Mouse (Mus musculus): ENCODE results near the gene Thsd7b.
"Not testable (repeated sequence)": the region's sequence is repeated elsewhere in the genome, so short reads cannot be mapped to it uniquely, and the experiment has no call there.

Thsd7b gene

DNA sequence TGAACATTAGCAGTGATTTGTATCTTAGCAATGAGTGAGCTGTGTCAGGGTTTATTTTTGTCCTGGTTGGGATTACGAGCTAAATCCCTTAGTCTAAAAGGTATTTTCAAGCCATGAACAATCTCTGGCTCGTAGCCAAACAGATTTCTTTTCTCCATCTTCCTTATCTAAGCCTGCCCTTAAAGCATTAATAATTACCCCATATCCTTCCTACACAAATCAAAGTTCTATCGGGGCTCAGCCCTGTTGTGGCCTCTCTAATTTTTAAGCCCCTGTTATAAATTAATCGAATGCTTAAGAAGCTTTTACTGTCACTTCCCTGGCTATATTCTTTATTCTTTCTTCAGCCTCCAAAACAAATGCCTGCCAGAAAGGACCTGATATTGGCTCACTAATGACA, 506.4 kb downstream of the Thsd7b start:
- CTCF ChIA-PET = no interaction called here
- POLR2A ChIA-PET = no interaction called here

DNA sequence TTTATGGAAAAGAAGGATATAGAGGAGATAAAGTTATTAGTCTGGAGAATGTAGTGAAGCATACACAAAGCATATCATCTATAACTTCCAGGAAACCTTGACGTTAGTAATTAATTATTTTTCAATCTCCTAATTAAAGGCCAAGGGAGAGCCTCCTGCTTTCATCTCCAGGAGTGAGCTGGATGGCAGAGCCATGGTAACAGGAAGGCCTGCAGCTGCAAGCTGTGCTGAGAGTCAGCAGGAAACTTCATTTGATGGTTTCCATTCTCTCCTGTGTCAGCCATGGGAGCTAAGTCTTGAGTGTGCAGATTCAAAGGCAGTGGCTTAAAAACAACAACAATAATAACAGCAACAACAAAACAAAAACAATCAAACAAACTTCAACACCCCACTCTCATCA, 507.5 kb downstream of the Thsd7b start:
- POLR2A ChIA-PET = interaction anchor here in 1 of 4 experiments (0.7 kb wide), 1 partner anchor 181 kb away, joined by 3 read pairs; no protein-coding TSS in a partner anchor
- CTCF ChIA-PET = no interaction called here

DNA sequence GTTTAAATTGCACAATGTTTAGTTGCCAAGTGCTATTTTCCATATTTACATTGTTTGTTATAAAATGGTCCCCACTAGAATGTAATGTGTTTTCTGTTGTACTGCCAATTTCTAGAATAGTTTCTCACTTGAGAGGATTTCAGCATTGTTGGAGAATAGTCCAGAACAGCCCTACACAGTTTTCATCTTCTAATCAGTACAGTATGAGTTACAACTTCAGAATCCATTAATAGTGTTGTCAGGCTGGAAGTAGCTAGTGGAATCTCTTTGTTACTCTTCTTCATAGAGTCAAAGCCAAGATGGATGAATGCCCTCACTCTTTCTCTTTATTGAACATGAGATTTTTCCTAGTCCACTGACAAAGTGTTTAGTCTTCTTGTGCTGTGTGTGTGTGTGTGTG, 525.4 kb downstream of the Thsd7b start:
- CTCF ChIA-PET = no interaction called here

GRCm38 (mm10) chr1:129826927-129827326, 553.8 kb downstream of the Thsd7b start:
- ChIA-PET CTCF (interaction anchor here in 1 of 4 experiments (0.7 kb wide), 1 partner anchor 11 kb away, joined by 9 read pairs; no protein-coding TSS in a partner anchor), POLR2A (no interaction called here)

More for the DNA sequence above, 525.4 kb downstream of the Thsd7b start:
- POLR2A ChIA-PET = no interaction called here

- CTCF ChIA-PET = no interaction called here
- POLR2A ChIA-PET = no interaction called here
Measured at GRCm38 (mm10) chr1:129837324-129837723, 564.2 kb downstream of the Thsd7b start.

DNA sequence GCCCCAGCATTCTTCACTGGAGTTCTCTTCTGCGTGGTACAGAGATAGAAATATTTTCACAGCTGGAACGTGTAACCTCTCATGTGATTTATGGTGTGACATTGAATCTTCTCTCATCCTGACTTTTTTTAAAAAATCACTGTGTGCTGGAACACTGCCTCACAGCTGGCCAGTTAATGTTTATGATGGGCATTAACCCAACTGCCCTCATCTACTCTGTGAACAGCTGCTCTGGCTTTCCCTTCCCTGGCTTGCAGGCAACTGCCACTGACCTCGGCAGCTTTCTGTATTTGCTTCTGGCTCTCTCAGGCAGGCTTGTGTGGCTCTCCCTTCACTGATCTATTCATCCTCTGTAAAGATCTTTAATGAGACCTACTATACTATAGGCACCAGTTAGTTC, 564.7 kb downstream of the Thsd7b start:
- CTCF ChIA-PET = no interaction called here
- POLR2A ChIA-PET = no interaction called here

GRCm38 (mm10) chr1:129838486-129838885, 565.4 kb downstream of the Thsd7b start:
- POLR2A ChIA-PET = no interaction called here

DNA sequence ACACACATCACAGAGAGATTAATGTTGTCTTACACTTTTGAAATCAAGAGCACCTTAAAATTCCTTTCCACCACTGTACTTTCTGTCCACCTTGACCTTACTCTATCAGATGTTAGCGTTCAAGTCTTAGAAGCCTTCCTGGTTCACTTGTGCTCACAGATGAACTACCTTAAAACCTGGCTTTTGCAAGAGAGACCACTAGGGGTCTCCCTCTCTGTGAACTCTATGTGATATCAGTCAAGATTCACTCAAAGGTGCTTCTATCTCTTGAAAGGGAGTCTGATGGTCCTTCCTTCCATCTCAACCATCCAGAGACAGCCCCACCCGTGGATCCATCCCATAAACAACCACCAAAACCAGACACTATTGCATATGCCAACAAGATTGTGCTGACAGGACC, 570.3 kb downstream of the Thsd7b start:
- CTCF ChIA-PET = interaction anchor here in 2 of 4 experiments (0.6 to 0.8 kb wide), 4 partner anchors 13 to 507 kb away, joined by 3 to 6 read pairs (median 4); no protein-coding TSS in a partner anchor
- POLR2A ChIA-PET = interaction anchor here in 1 of 4 experiments (0.7 kb wide), 1 partner anchor 1748 kb away, joined by 6 read pairs; no protein-coding TSS in a partner anchor

More at GRCm38 (mm10) chr1:129838486-129838885, 565.4 kb downstream of the Thsd7b start:
- CTCF ChIA-PET = no interaction called here

DNA sequence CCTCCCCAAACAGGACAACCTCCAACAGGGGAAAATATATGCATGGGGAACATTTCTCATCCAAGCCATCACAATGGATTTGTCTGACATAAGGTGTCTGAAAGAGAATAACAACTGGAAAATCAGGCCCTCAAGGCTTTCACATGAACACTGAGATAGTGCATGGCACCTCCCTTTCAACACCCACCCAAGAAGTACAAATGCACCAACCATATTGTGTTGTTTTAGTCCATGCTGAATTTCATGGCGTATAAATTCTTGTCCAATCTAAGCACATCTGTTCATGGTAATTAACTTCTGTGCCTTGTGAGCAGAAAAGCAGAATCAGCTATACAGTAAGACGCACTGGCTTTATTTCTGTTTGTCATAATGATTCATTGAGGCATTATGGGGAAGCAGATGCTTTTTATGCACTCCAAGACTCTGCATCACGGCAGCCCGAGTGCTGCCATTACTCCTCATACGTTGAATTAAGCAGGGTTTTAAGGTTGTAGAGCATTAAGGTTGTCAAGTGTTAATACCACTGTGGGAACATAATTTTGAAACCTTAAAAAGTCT, 577.0 kb downstream of the Thsd7b start:
- ChIA-PET POLR2A (no interaction called here), CTCF (no interaction called here)

- CTCF ChIA-PET = no interaction called here
- POLR2A ChIA-PET = no interaction called here
Measured at GRCm38 (mm10) chr1:129867714-129868113, 594.6 kb downstream of the Thsd7b start.

DNA sequence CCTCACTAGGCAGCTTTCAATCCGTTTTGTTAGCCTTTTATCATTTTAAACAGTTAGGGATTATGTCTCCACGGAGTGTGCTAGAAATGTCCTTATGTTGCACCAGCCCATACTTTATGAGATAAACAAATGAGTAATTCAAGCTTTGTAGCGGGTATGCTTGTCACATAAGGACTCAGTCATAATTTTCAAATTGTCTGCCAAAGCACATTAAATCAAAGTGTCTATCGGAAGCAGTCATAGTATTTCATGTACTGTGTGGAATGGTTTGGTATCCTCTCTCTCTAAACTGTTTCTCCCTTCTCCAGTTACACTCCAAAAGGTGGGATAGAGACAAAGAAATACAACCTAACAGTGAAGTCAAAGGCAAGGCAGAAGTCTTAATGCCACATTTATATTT, 601.3 kb downstream of the Thsd7b start:
- CTCF ChIA-PET = no interaction called here
- POLR2A ChIA-PET = no interaction called here

- POLR2A ChIA-PET = no interaction called here
Measured at GRCm38 (mm10) chr1:129887861-129888260, 614.8 kb downstream of the Thsd7b start.

DNA sequence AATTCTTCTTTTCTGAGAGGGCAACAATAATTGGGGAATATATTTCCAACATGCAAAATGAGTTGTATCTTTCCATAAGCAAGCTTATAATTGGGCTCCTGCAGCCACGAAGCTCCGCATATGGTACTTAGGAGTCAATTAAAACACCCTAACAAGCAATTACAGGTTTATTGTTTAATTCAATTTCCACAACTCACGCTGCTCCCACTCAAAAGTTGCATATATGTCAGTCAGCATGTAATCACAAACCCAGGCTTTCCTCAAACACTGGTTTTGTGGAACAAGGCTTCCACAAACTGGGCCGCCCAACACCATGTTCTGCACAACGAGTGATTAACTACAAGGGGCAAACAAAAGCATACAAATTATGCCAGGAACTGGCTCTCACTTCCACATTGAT, 625.0 kb downstream of the Thsd7b start:
- CTCF ChIA-PET = no interaction called here
- POLR2A ChIA-PET = no interaction called here

More at GRCm38 (mm10) chr1:129887861-129888260, 614.8 kb downstream of the Thsd7b start:
- CTCF ChIA-PET = no interaction called here

GRCm38 (mm10) chr1:129915484-129915883, 642.4 kb downstream of the Thsd7b start:
- CTCF ChIA-PET = no interaction called here

DNA sequence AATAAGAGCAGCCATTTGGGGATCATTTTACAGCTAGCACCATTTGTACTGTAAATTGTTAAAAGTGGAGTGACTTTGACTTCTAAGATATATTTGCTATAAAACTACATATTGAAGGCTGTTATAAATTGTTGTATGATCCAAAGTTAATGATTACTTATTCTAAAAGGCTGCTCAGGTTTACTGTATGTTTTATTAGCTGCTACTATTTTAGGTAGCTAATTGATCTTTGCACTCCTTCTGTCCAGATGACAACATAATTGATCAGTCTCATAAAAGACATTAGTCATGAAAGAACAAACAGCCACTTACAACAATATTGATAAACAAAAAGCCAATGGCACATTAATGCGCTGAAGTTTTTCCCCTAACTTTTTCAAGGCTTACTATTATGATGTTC, 644.5 kb downstream of the Thsd7b start:
- ChIA-PET POLR2A (no interaction called here), CTCF (no interaction called here)

More at GRCm38 (mm10) chr1:129915484-129915883, 642.4 kb downstream of the Thsd7b start:
- POLR2A ChIA-PET = no interaction called here

DNA sequence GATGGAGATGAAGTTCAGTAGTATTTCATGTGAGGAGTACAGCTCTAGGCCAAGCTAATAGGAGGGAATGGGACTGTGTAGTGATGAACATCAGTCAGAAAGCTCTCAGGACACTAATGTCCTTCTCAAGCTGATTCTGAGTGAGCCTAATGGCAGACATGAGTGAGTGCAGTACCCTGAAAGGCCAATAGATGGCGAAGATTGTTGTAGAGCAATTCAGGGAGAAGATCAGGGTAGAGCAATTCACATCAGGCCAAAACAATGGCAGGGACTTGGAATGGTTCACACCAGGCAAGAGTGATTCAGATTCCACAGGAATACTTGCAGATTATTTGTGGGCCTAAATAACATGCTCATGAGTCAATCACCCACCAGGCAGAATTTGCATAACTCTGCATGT, 646.3 kb downstream of the Thsd7b start:
- CTCF ChIA-PET = no interaction called here
- POLR2A ChIA-PET = no interaction called here

DNA sequence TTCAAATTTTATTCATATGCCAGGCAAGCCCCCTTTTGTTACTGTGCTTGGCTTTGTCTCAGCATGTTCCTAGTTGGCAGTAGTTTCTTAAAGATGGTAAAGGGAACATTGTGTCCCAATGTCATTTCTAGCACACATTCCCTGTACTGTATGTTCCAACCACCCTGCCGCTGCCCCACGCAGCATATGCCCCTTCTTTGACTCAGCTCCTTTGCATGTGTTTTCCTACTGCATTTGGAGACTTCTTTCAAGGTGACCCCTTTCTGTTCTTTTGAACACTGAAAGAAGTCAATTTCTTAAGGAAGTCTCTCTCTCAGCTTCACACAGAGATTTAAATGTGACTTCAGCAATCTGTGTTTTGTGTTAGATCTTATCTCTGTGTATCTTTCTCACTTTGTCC, 657.9 kb downstream of the Thsd7b start:
- POLR2A ChIA-PET = no interaction called here

GRCm38 (mm10) chr1:129943116-129943515, 670.0 kb downstream of the Thsd7b start:
- POLR2A ChIA-PET = no interaction called here
- CTCF ChIA-PET = no interaction called here

More for the DNA sequence above, 657.9 kb downstream of the Thsd7b start:
- CTCF ChIA-PET = no interaction called here

DNA sequence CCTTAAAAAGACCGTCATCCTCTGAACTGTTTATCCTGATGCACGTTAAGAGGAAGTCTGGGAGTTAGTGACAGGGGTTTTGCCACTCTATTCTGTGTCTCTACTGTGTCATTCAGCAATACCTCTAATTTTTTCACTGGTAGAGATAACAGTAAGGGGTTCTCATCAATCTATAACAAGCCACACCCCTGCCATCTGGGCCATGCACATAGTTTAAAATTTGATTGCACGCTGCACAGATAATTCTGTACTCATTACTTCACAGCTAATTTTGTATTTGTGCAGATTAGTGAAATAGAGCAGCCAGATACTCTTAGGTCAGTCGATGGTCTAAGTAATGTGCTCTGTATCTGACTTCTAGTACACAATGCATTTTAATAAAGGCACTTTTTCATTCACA, 673.9 kb downstream of the Thsd7b start:
- POLR2A ChIA-PET = no interaction called here
- CTCF ChIA-PET = no interaction called here

DNA sequence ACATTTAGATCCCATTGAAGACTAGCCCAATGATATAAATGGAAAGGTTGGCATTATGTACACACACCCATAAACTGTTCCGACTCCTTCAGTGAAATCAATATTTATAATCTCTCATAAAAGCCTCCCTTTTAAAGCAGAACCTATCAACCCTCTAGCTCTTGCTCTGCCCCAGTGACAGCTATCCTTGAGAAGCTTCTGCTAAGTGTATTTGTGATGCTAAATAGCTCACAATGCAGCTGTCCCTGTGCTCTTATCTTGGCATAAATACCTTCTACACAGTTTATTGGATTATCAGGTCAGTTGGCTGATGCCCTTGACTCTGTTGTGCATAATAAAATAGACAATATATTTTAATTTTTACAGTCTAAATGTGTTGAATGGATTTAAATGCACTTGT, 682.4 kb downstream of the Thsd7b start:
- POLR2A ChIA-PET = no interaction called here
- CTCF ChIA-PET = no interaction called here

DNA sequence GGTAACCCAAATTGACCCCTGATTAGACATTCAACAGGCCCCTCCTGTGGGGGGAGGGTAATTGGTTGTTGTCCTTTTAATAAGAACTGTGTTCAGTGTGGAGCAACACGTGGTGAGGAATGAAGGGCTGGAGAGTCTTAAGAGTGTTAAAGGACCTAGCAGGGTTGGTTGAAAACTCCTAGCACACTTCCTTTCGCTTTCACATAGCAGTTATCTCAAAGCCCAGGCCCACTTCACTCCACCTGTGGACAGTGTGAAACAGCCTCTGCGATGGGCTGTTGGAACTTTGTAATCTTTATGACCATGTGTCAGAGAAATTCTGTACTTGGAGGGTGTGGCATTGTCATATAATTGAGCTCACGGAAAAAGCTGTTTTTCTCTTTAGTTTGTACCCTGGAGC, 683.5 kb downstream of the Thsd7b start:
- ChIA-PET CTCF (no interaction called here), POLR2A (no interaction called here)

GRCm38 (mm10) chr1:129959352-129959751, 686.2 kb downstream of the Thsd7b start:
- CTCF ChIA-PET = interaction anchor here in 1 of 4 experiments (0.6 kb wide), 1 partner anchor 17 kb away, joined by 3 read pairs; no protein-coding TSS in a partner anchor
- POLR2A ChIA-PET = not testable (repeated sequence)
